Mouse (Mus musculus): ENCODE measurements around the gene Zfp326.
"Not testable (repeated sequence)": the region's sequence is repeated elsewhere in the genome, so short reads cannot be mapped to it uniquely, and the experiment has no call there.

DNA sequence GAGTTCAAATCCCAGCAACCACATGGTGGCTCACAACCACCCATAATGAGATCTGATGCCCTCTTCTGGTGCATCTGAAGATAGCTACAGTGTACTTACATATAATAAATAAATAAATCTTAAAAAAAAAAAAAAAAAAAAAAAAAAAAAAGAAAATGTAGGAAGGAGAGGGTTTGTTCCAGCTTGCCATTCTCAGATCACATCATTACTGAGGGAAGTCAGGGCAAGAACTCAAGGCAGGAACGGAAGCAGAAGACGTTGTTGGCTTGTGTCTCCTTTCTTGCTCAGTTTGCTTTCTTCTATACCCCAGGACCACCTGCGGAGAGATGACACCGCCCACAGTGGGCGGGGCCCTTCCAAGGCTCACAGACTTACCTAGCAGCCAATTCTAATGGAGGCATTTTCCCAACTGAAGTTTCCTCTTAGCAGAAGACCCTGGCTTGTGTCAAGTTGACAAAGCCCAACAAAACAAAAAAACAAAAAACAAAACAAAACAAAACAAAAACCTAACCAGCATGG is 11.2 kb upstream of the Zfp326 start:
- TF ChIP-seq CTCF (IDR thresholded peaks at IDR 0.05; ENCODE audit: borderline replicate concordance, insufficient read depth, low read length); POLR2A (IDR thresholded peaks at IDR 0.05; ENCODE audit: low read depth, low read length): not testable (repeated sequence)
